Mouse (Mus musculus): Measurements from ENCODE around the gene Galns.
A peak's percentile ranks its signal among the peaks of the same experiment; 100 is the strongest.

Gene Galns

DNA sequence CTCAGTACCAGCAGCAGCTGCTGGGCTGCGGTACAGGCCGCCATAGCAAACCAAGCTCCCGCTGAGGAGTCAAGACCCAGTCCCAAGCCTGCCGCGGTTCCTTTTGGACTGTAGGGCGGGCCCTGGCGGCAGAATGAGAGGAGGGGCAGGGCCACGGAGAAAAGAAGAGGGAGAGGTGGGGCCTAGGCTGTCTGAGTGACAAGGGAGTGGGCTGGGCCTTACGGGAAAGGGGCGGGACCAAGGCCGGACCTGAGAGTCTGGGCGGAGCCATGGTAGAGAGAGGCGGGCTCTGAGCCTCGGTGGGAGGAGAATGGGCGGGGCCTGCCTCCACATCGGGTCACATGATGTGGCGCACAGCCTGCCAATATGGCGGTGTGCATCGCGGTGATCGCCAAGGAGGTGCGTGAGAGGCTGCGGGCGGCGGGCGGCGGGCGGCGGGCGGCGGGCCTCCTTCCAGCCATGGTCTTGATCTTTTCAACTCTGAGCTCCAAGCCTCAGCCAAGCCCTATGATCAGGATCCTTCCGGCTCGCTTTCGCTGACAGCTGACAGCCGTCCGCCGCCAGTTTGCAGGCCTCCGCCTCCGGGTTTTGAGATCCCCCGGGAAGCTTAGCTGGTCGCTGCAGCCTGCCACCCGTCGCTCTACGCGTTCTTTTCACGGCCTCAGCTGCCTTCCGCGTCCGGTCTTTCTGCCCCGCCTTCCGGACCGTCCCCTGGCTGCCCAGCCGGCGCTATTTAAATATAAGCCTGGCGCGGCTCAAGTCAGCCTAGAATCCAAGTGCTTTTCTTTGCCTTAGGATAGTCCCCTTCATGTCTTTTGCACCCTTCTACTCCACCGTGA lies at the start of gene Galns, which contains the start of gene Trappc2l:
Gene Galns, minus strand, starts transcription at position 169 of the 839 bp plus-strand sequence.
Gene Trappc2l, plus strand, starts transcription at position 346 of the 839 bp plus-strand sequence.
- peak; percentile 97 to 98 for DNase-seq

DNA sequence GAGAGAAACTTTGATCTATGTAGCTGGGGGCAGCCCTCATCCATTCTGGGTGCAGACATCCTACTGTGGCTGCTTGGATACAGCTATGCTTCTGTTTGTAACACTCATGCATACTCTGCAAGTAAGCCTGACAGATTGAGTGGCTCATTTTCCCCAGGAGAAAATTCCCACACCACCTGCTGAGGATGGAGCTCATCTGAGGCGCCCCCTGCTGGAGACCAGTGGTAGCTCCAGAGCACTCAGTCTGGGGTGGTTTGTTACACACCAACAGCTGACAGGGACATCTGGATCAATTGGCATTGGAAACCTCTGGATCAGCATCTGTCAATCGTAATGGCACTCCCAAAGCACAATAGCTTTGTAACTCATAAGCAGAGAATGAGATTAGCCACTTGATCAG lies 48.8 kb upstream of the Galns start:
- peak in 1 of 2 experiments; percentile 47 for DNase-seq

DNA sequence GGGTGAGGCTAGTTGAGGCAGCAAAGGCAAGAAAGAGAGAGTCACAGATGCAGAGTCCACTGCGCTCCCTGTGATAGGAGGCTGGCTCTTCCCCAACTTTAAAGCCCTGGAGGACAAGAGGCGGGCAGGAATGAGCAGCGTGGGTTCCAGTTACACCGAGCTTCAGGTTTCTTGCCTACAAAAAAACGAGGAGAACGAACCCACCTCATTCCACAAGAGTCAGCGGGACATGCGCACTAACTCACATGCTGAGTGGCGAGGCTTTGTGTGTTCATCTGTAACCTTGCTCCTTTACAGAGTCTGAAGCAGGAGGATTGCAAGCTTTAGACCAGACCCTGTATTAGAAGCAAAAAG lies 47.5 kb upstream of the Galns start:
- no peak for DNase-seq

DNA sequence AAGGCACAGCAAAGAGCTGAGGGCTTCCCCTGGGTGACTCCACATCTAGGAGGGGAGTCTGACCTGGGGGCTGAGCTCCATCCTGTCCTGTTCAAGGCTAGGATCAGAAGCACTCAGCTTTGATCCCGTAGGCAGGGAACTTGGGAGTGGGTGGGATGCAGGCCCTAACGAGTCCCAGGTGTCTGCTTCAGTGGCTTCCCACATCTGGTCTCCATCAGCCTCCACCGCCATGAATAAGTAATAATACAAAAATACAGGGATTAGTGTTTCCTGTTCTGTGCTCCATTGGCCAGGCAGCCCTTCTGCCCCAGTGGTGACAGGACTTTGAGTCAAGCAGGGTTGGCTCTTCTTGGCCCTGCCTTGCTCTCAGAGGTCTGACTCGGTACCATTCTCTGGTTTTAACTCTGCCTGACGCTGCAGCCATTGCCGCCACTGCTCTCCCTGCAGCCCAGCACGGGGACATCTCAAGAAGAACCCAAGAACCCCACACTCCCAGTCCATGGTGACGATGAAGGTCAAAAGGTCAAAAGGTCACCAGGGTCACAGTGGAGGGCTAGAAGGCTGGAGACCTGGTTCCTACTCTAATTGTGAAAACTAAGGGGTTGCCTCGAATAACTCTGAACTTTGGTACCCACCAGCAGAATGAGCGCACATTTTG lies 47.0 kb upstream of the Galns start:
- no peak for DNase-seq

DNA sequence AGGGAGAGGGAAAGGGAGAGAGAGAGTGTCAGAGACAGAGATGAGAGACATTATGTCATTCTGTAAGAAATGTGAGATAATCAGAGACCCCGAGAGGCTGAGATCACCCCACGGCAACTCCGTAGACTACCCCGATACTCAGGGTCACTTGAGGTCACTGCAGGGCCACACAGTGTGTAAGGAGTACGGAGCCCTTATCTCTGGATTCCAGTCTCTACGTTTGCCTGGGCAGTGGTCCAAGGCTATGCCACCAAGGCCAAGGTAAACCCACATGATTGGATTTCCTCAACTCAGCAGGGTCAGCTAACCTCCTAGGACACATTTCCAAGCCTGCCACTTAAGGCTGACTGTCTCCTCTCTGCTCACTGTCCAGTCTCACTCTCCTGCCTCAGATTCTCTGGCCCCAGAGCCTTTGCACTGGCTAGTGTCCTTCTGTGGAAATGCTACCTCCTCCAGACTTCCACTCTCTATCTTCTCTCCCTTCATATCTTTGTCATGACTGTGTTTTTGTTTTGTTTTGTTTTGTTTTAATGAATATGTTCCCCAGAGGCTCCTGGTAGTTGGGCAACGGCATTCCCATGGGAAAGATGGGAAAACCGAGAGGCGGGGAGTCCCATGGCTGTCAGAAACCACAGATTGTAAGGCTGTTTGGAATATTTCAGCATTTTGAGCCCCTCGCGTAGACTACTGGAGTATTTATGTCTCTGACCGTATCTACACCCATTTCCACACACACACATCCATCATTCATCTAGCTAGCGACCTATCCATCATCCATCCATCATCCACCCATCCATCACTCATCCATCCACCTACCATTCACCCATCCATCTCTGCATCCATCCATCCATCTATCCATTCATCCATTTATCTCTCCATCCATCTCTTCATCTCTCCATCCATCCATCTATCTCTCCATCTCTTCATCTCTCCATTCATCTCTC lies 45.1 kb upstream of the Galns start:
- peak; percentile 62 to 64 for DNase-seq

DNA sequence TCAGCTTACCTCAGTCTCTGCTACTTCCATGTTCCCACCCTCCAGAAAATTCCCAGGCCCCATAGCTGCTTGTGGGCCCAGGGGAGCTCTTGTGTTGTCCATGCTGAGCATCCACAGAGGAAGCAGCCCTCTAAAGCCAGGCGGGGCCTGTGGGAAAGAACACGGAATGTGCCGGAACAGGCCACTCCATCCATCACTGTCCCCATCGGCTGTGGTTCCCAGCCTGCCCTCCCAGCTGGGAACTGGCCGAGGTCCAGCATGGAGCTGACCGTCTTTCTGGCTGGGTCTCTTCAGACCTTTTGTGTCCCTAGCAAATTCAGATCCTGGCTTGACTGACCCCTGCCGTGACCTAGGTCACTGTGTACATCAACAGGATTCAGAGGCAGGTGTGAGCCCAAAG lies 43.5 kb upstream of the Galns start:
- peak; percentile 86 to 93 for DNase-seq

DNA sequence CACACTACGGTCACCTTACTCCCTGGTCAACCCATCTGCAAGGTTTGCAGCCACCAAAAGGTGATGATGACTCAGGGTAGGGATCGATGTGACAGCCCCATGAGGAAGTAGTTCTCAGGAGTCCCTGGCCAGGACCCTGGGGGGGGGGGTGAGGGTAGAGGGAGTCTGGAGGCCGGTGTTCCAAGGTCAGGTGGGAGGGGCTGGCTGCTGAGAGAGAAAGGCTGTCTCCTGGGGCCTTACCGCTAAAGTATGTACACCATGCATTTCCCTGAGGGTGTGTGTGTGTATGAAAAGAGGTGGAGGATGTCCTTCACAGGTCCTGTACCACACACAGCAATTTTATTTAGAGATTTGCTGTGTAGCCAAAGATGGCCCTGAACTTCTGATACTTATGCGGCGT lies 41.4 kb upstream of the Galns start:
- DNase-seq, result no peak

DNA sequence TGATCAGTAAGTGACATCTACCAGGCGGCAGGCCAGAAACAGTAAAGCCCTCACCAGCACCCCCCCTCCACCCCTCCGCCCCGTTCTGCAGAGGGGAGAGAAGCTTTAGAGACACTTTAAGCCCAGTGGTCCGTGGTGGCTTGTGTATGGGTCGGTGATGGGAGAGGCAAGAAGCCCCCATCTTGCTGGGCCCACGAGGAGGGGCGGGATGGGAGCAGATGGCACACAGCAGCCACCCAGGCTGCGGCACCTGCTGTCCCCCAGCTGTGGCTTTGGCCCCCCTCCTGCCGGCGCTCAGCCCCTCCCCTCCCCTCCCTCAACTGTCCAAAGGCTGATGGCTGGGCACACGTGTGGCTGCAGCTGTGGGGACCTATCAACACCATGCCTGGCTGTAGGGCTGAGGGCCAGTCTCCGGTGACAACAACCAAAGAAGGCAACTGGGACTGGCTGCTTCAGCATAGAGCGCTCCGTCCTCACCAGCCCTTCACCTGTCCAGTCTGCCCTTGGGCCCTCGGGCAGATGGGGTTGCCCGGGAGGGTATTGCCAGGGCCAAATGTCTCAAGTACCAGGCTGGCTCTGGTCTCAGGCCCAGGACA lies 40.2 kb upstream of the Galns start:
- no peak for DNase-seq

DNA sequence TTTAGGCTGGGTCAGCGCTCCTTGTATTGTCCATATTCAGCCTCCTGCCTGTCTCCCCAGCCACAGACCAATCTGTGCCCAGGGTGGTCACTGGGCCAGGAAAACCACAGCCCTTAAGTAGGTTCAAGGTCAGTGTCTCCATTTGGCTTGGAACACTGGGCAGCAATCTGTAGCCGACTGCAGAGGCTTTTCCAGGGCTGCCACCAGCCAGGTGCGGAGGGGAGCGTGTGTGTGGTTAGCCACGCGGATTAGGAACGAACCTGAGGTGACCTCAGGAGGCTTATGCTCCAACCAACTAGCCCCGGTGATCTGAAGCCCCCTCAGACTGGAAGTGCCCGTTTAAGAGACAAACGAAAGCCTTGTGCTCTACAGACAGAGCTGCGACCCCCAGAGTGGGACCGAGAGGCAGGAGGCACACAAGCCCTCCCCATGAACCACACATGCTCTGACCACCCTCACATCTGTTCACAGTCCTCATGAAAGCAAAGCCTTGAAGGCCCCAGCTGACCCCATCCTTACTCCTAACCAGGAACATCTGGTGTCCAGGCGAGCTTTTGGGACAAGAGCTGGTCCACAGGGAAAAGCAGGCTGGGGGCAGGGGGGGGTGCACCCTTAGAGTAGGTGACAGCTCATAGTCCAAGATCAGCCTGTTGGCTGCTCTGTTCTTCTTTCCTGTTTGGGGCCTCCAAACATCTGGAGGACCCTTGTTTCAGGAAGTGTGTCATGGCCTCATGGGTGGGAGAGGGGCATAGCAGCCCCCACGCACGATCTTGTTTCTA lies 37.1 kb upstream of the Galns start:
- DNase-seq, result no peak

DNA sequence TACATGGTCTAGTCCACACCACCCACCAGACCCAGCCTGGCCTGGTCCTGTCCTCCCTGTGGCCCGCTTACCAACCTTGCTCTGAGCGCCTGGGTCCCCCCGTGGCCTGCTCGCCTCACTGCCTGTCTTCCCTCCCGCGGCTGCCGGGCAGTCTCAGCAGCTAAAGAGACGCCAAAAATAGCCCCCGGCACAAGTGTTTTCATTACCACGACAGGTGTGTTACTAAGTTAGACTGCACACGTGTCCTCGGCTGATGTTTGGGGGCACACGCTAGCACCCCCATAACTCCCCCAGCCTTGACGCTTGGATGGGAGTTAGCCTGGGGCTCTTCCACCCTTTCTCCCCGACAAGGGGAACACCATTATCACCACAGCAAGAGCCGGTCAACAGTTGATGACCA lies 35.1 kb upstream of the Galns start:
- no peak for DNase-seq

DNA sequence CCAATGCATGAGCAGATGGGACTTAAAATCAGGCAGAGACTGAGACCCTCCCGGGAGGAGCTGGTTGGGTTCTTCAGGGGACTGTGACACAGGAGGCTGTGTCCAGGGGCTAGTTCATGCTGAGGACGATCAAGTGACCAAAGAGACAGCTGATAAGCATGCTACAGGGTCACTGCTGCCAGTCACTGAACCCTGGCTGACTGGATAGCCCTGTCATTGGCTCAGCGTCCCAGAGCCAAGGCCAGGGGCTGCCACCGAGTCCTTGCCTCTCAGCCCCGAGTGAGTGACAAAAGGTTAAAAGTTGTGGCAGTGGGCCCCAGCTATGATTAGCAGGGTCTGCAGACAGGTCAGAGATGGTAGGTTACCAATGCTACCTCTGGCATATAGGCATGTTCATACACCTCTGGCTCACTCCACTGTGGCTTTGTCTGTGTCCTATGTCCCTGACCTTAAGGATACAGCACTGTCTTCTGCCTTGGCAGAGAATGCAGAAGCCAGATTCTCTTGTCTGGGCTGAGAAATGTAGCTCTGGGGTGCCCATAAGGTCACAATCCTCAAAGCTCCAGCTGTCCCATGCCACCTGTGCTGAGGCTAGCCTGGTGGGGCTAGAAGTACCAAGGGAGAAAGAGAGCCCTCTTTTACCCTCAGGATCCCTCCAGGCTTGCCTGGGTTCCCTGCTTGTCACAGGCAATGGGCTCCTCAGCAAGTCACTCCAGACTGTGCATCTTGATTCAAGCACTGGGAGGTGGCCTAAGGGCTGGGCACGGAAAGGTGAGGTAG lies 33.1 kb upstream of the Galns start:
- no peak for DNase-seq

DNA sequence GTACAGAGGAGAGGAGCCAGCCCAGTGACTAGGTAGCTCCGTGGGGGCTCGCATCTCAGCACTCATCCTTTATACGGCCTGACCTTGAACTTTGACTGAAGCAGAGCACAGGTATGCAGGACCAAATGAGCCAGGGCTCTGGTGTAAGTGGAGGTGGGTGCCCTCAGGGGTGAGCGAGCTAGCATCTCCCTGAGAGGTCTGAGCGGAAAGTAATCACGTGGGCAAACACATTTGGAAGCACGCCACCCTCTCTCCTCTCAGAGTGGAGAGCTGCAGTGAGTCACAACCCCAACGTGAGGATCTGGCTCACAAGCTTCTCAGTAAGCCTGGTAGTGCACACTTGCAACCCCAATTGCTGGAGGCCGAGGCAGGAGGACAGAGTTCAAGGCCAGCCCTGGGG lies 30.8 kb upstream of the Galns start:
- peak in 1 of 2 experiments; percentile 45 for DNase-seq

DNA sequence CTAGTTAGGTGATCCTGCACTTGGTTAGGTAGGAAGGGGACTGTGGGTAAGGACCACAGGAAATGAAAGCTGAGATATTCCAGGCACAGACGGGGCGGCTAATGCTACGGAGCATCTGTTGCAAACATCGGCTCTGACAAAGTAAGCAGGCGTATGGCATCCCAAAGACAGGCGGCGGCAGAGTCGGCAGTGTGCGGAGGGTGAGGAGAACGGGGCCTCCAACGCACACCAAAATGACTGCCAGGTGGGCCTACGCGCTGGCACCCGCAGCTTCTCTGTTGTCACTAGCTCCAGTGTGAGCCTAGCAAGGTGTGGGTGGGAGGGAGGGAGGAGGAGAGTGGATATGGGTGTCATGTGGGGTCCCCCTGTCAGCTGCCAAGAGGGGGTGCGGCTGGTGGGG lies 30.1 kb upstream of the Galns start:
- DNase-seq, result no peak

DNA sequence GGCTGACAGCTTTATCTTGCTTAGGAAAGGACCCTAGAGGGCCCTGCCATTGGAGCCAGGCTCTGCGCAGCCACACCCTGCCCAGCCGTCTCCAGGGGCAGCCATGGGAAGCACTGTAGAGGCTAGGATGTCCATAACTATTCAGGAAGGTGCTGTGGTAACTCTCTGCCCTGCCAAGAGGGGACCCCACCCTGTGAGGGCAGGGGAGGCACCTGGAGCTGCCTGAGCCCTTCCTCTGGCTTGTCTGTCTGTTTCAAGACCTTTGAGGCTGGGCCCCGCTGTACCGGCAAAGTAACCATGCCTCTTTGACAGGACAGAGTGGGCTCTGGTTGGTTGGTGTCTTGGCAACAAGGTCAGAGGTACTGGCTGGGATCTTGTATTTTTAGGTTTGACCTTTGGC lies 29.6 kb upstream of the Galns start:
- no peak for DNase-seq

DNA sequence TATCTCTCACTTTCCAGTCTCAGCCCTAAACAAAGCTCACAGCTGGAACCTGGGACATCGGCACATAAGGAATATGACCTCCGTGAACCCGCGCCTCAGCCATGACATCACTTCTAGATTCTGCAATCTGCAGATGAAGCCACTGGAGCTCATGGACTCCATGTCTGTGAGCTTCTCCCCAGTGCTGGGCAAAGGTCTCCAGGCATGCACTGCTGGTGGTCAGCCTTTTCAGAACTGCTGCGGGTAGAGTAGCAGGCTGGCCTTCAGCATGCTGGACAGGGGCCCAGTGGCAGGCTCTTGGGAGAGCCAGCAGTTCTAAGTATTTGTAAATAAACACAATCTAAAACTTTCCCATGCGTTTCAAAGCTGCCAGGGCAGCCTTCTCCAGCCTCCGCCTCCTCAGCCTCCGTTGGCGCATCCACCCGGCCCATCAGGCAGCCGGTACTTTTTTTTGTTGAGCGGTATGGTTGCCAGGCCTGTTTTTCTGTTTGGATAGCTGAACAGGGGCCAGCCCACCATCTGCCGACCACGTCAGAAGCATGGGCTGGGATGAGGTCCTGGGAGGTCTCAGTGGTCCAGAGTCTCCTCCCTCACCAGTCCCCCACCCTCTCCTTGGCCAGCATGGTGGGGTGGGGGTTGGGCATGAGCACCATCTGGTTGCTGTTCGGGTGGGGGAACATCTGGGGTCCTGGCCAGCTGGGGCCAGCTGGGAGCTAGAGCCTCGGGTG lies 28.4 kb upstream of the Galns start:
- DNase-seq, result peak; percentile 59 to 82

DNA sequence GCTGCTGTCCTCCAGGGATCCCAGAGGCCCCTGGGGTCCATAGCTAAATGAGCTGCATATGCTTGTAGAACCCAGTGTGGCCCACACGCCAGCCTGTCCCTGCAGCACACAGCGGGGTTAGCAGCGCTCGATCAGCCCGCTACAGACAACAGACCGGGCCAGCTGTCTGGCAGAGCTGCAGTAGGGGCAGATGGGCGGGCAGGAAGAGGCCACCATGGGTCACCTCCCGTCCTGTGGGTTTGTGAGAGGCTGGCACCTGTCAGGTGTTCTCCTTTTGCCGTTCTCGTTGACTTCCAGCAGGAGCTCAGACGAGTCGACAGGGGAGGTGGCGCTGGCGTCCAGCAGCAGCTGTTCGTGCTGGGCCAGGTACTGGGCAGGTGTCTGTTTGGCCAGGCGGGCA lies 27.3 kb upstream of the Galns start:
- DNase-seq, result no peak

DNA sequence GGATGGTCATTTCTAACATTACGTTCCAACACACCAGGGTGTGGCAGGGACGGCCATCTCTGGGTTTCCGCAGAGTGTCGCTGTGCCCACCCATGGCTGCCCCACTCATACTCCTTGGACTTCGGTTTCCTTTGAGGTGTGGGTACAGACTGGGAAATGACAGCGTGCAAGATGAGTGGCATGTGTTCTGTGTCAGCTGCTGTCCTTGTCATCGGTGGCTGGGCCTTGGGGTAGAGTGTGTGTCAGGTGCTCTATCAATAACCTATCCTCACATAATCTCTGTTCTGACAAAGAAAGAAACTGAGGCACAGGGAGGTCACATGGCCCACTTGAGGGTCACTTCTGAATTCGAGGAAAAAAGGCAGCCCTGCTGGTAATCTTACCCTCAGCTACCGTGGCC lies 26.0 kb upstream of the Galns start:
- no peak for DNase-seq

DNA sequence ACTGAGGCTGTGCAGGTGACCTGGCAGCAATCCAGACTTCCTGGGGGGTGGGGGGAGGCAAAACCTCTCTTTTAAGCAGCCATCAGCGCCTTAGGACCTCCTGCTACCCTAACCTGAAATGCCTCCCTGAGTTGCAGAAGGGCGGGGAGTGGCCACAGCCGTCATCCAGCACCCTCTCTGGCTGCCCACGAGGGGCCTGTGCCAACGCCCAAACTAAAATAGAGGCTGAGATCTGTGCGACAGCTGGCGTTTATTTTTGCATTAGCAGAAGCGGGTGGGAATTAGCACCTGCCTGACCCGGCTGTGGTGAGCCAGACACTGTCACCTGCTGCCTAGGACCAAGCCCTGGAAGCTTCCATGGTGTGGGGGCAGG lies 25.5 kb upstream of the Galns start:
- DNase-seq, result no peak

DNA sequence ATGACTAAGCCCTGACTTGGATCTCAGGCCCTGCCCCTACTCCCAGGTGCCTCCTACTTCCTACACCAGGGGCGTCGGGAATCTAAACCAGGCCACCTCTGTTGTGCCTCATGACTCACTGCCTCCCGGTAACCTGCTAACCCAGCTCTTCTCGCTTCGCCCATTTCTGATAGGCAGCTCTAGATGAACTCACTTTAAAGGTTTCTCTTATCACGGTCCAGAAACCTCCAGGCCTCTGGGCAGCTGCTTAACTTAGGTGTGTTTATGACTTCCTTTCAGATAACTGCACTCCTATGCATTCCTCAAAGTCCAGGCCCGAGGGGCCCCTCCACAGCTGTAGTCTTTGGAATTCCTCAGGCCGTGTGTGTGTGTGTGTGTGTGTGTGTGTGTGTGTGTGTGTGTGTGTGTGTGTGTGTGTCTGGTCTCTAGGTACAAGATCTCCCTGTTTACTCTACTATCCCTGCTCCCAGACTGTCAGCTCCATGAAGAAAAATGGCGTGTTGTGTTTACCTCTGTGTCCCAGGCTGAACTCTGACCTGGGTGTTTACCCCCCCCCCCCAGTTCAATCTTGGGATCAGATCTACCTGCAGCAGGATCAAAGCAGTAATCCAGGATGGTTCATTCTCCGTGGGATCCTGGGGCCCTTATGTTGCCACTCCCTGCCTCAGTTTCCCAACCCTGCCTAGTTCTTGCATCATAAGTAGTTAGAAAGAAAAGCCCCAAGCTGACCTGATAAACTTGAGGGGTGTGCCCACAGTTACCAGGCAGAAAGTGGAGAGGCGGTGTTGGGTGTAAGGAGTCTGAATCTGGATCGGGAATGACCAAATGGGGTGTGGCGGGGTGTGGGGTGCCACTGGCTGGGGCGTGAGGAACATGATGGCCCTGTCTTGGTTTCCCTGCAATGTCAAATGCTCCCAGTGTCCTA lies 24.9 kb upstream of the Galns start:
- DNase-seq, result no peak
